Mouse (Mus musculus) embryonic stem cell, embryonic (primary cell): ENCODE measurements at regions not wholly inside any gene's neighbourhood (a gene's known extent, or its start where the extent isn't known, plus 50 kb on each side); places are given as distances from the start of the nearest gene placed in this dataset.

Experiments used
- CTCF ChIA-PET, 4 experiments: fragments of 300-600 bp in 2 of 4; fragments of 350-600 bp in 2 of 4; sonication (Branson Sonifier 250); formaldehyde crosslinking; loops; one replicate each; lab custom pipeline; 2022; ENCODE audit warnings: inconsistent platforms in 2 of 4; lab: Charles Lee
- POLR2A ChIA-PET, 4 experiments: fragments of 300-600 bp in 2 of 4; fragments of 350-600 bp in 2 of 4; sonication (Branson Sonifier 250); formaldehyde crosslinking; loops; one replicate each; lab custom pipeline; 2022; ENCODE audit warnings: antibody characterized with exemption in 4 of 4, inconsistent platforms in 1 of 4; lab: Charles Lee

- POLR2A ChIA-PET = interaction anchor here in 2 of 4 experiments (0.6 to 1.1 kb wide), 3 partner anchors 12 to 1094 kb away, joined by 3 to 4 read pairs (median 3); no protein-coding TSS in a partner anchor
- CTCF ChIA-PET = interaction anchor here in 2 of 4 experiments (0.9 kb wide), 2 partner anchors 19 to 206 kb away, joined by 3 to 5 read pairs; no protein-coding TSS in a partner anchor
These were observed 92.4 kb upstream of the Hnrnpk start for GRCm38 (mm10) chr13:58495390-58496073.

GRCm38 (mm10) chr13:58494726-58495125 lies 91.6 kb upstream of the Hnrnpk start:
- ChIA-PET CTCF (interaction anchor here in 2 of 4 experiments (0.6 to 0.9 kb wide), 2 partner anchors 20 to 42 kb away, joined by 4 to 5 read pairs; no protein-coding TSS in a partner anchor), POLR2A (interaction anchor here in 1 of 4 experiments (0.7 kb wide), 1 partner anchor 10 kb away, joined by 7 read pairs; no protein-coding TSS in a partner anchor)

GRCm38 (mm10) chr13:58490829-58491228 lies 87.7 kb upstream of the Hnrnpk start:
- POLR2A ChIA-PET = no interaction called here
- CTCF ChIA-PET = interaction anchor here in 1 of 4 experiments (0.6 kb wide), 1 partner anchor 342 kb away, joined by 8 read pairs; no protein-coding TSS in a partner anchor

- CTCF ChIA-PET = interaction anchor here in 1 of 4 experiments (0.7 kb wide), 1 partner anchor 95 kb away, joined by 3 read pairs; no protein-coding TSS in a partner anchor
- POLR2A ChIA-PET = interaction anchor here in 1 of 4 experiments (0.6 kb wide), 1 partner anchor 9 kb away, joined by 7 read pairs; no protein-coding TSS in a partner anchor
These were observed 81.9 kb upstream of the Hnrnpk start for GRCm38 (mm10) chr13:58485011-58485410.

GRCm38 (mm10) chr13:58482701-58483100 lies 79.6 kb upstream of the Hnrnpk start:
- CTCF ChIA-PET = interaction anchor here in 3 of 4 experiments (0.6 to 1.0 kb wide), 3 partner anchors 172 to 438 kb away, joined by 3 read pairs; no protein-coding TSS in a partner anchor
- POLR2A ChIA-PET = interaction anchor here in 3 of 4 experiments (0.7 to 1.7 kb wide), 9 partner anchors 9 to 95 kb away, joined by 3 to 6 read pairs (median 4); partner anchors contain the start of gene Rmi1 (in 1 of the 3)

GRCm38 (mm10) chr13:58480928-58481598 lies 77.9 kb upstream of the Hnrnpk start:
- CTCF ChIA-PET = no interaction called here
- POLR2A ChIA-PET = no interaction called here

- ChIA-PET POLR2A (no interaction called here), CTCF (no interaction called here)
These were observed 77.3 kb upstream of the Hnrnpk start for GRCm38 (mm10) chr13:58480388-58480927.

GRCm38 (mm10) chr13:58478438-58478837 lies 75.3 kb upstream of the Hnrnpk start:
- ChIA-PET CTCF (interaction anchor here in 2 of 4 experiments (0.6 to 0.7 kb wide), 2 partner anchors 1215 to 1247 kb away, joined by 3 to 4 read pairs; no protein-coding TSS in a partner anchor), POLR2A (interaction anchor here in 1 of 4 experiments (0.6 to 1.4 kb wide), 4 partner anchors 9 to 80 kb away, joined by 3 to 5 read pairs (median 4); no protein-coding TSS in a partner anchor)

GRCm38 (mm10) chr13:58477253-58477652 lies 74.1 kb upstream of the Hnrnpk start:
- ChIA-PET CTCF (no interaction called here), POLR2A (interaction anchor here in 1 of 4 experiments (1.1 kb wide), 1 partner anchor 79 kb away, joined by 3 read pairs; no protein-coding TSS in a partner anchor)

GRCm38 (mm10) chr13:58476033-58476830 lies 73.1 kb upstream of the Hnrnpk start:
- POLR2A ChIA-PET = interaction anchor here in 2 of 4 experiments (0.8 to 1.2 kb wide), 3 partner anchors 47 to 346 kb away, joined by 3 to 5 read pairs (median 4); no protein-coding TSS in a partner anchor
- CTCF ChIA-PET = interaction anchor here in 1 of 4 experiments (0.6 kb wide), 1 partner anchor 48 kb away, joined by 4 read pairs; no protein-coding TSS in a partner anchor

- ChIA-PET POLR2A (interaction anchor here in 3 of 4 experiments (0.6 to 1.2 kb wide), 5 partner anchors 36 to 346 kb away, joined by 3 to 5 read pairs (median 4); no protein-coding TSS in a partner anchor), CTCF (no interaction called here)
These were observed 72.4 kb upstream of the Hnrnpk start for GRCm38 (mm10) chr13:58475495-58475894.

GRCm38 (mm10) chr13:58472455-58472854 lies 69.3 kb upstream of the Hnrnpk start:
- CTCF ChIA-PET = no interaction called here
- POLR2A ChIA-PET = interaction anchor here in 2 of 4 experiments (0.8 to 1.5 kb wide), 3 partner anchors 24 to 344 kb away, joined by 3 read pairs; partner anchors contain the start of gene Hnrnpa0 (in 1 of the 2)

GRCm38 (mm10) chr13:58471704-58472103 lies 68.6 kb upstream of the Hnrnpk start:
- CTCF ChIA-PET = no interaction called here
- POLR2A ChIA-PET = interaction anchor here (0.7 to 1.5 kb wide), 7 partner anchors 25 to 343 kb away, joined by 3 to 6 read pairs (median 3); partner anchors contain the start of genes Hnrnpa0 (in 1 of the 4) and Rmi1 (in 1 of the 4)

- POLR2A ChIA-PET = interaction anchor here in 2 of 4 experiments (0.6 to 1.9 kb wide), 9 partner anchors 8 to 337 kb away, joined by 3 to 6 read pairs (median 3); partner anchors contain the start of gene Hnrnpk (in 1 of the 2)
- CTCF ChIA-PET = interaction anchor here in 1 of 4 experiments (1.1 kb wide), 1 partner anchor 12 kb away, joined by 3 read pairs; no protein-coding TSS in a partner anchor
These were observed 66.6 kb upstream of the Hnrnpk start for GRCm38 (mm10) chr13:58469731-58470130.

GRCm38 (mm10) chr13:58467097-58467642 lies 64.0 kb upstream of the Hnrnpk start:
- ChIA-PET POLR2A (interaction anchor here in 3 of 4 experiments (0.8 to 1.8 kb wide), 5 partner anchors 10 to 73 kb away, joined by 3 to 6 read pairs (median 5); no protein-coding TSS in a partner anchor), CTCF (no interaction called here)

GRCm38 (mm10) chr13:58465206-58466104 lies 62.3 kb upstream of the Hnrnpk start:
- CTCF ChIA-PET = no interaction called here
- POLR2A ChIA-PET = interaction anchor here in 1 of 4 experiments (0.9 kb wide), 1 partner anchor 56 kb away, joined by 3 read pairs; no protein-coding TSS in a partner anchor
